Mouse (Mus musculus) forebrain, embryonic 11.5 days (tissue): ENCODE measurements at regions not wholly inside any gene's neighbourhood (a gene's known extent, or its start where the extent isn't known, plus 50 kb on each side); places are given as distances from the start of the nearest gene placed in this dataset.

Experiments
- ATAC-seq: fragments of 200-750 bp; cut with Nextera tagmentation; replicated peaks from 2 replicates; pipeline ENCODE4 v1.8.0; 2017; ENCODE audit warnings: moderate TSS enrichment; ENCODE audit not compliant: low FRiP score
- DNase-seq: peaks from one replicate; pipeline ENCODE4 v3.0.0-alpha.2; 2017; ENCODE audit warnings: low spot score
- H3K27ac ChIP-seq: fragments of 300-500 bp; sonication (generic); 2 replicates; pipeline ENCODE4 v1.5.1; 2014; ENCODE audit warnings: low read depth, low read length
- H3K27me3 ChIP-seq: fragments of 300-500 bp; sonication (generic); 2 replicates; pipeline ENCODE4 v1.6.1; 2014; ENCODE audit warnings: mild to moderate bottlenecking, low read length, mixed read lengths; ENCODE audit not compliant: control insufficient read depth, insufficient read depth
- H3K36me3 ChIP-seq: fragments of 300-500 bp; sonication (generic); 2 replicates; pipeline ENCODE4 v1.6.1; 2014; ENCODE audit warnings: mild to moderate bottlenecking, low read length, moderate library complexity, mixed read lengths; ENCODE audit not compliant: control insufficient read depth, insufficient read depth
- H3K4me1 ChIP-seq: fragments of 300-500 bp; sonication (generic); replicated peaks from 2 replicates; pipeline ENCODE4 v1.6.1; 2014; ENCODE audit warnings: low read length, mixed read lengths; ENCODE audit not compliant: control insufficient read depth, insufficient read depth
- H3K4me2 ChIP-seq: fragments of 300-500 bp; sonication (generic); 2 replicates; pipeline ENCODE4 v1.6.1; 2014; ENCODE audit warnings: low read depth, mild to moderate bottlenecking, low read length, moderate library complexity, mixed read lengths; ENCODE audit not compliant: severe bottlenecking
- H3K4me3 ChIP-seq: fragments of 300-500 bp; sonication (generic); 2 replicates; pipeline ENCODE4 v1.5.1; 2014; ENCODE audit warnings: low read depth, low read length
- H3K9ac ChIP-seq: fragments of 300-500 bp; sonication (generic); 2 replicates; pipeline ENCODE4 v1.6.1; 2014; ENCODE audit warnings: low read length
- H3K9me3 ChIP-seq: fragments of 300-500 bp; sonication (generic); 2 replicates; pipeline ENCODE4 v1.6.1; 2016; ENCODE audit warnings: low read length, mixed read lengths; ENCODE audit not compliant: control insufficient read depth
- WGBS: fragments of 180-500 bp; shearing (Covaris S2); extraction: QIAGEN DNeasy Blood & Tissue Kit; methylation state at CpG from one replicate; pipeline ENCODE4 v1.1.7; 2014; 5-methylcytosine and 5-hydroxymethylcytosine counted together

- Histone ChIP-seq H3K27ac (no peak overlapping the region; the same call in 1 of the 2 replicates), H3K4me3 (no peak overlapping the region), H3K27me3 (peaks cover 8% of the 10 kb centered on the region), H3K9me3 (no peaks in the 10 kb centered on the region), H3K4me2 (peak overlapping the region; percentile 38; the same call in 1 of the 2 replicates), H3K9ac (peak overlapping the region; percentile 35; the same call in 1 of the 2 replicates), H3K36me3 (no peaks in the 10 kb centered on the region), H3K4me1 (peaks cover 27% of the 10 kb centered on the region)
- ATAC-seq (peak; percentile 37), DNase-seq (peak; percentile 58)
- WGBS = 1% methylated on average over 9 of the region's 9 CpGs
Measured at GRCm38 (mm10) chr8:8489784-8490183, 171.3 kb downstream of the Efnb2 start.

GRCm38 (mm10) chr8:8488695-8489571 lies 172.1 kb downstream of the Efnb2 start:
- H3K4me1 ChIP-seq = peaks cover 27% of the 10 kb centered on the region
- DNase-seq = peak; percentile 58
- no peaks in the 10 kb centered on the region for H3K36me3 ChIP-seq
- H3K9me3 ChIP-seq = no peaks in the 10 kb centered on the region
- H3K9ac ChIP-seq = peak overlapping the region; percentile 40
- H3K27ac ChIP-seq = no peak overlapping the region; the same call in 1 of the 2 replicates
- peak; percentile 38 for ATAC-seq
- H3K4me3 ChIP-seq = peak overlapping the region; percentile 1; the same call in 1 of the 2 replicates
- WGBS = 3% methylated on average over 26 of the region's 26 CpGs
- peaks cover 6% of the 10 kb centered on the region for H3K27me3 ChIP-seq
- peak overlapping the region; percentile 38; the same call in 1 of the 2 replicates for H3K4me2 ChIP-seq

- peak; percentile 38 for ATAC-seq
- H3K27ac ChIP-seq = no peak overlapping the region
- no peak overlapping the region for H3K4me3 ChIP-seq
- no peaks in the 10 kb centered on the region for H3K36me3 ChIP-seq
- WGBS = 27% methylated on average over 9 of the region's 9 CpGs
- H3K9ac ChIP-seq = peak overlapping the region; percentile 40
- no peak for DNase-seq
- no peaks in the 10 kb centered on the region for H3K9me3 ChIP-seq
- peaks cover 9% of the 10 kb centered on the region for H3K27me3 ChIP-seq
- peak overlapping the region; percentile 38; the same call in 1 of the 2 replicates for H3K4me2 ChIP-seq
- H3K4me1 ChIP-seq = peaks cover 29% of the 10 kb centered on the region
Measured at GRCm38 (mm10) chr8:8488191-8488694, 172.8 kb downstream of the Efnb2 start.

- ATAC-seq (peak; percentile 47), DNase-seq (peak; percentile 59)
- Histone ChIP-seq H3K4me1 (peaks cover 32% of the 10 kb centered on the region), H3K4me2 (0 out of 2 replicates have a peak overlapping the region, but pooled peaks have one; percentile 12), H3K9ac (no peak overlapping the region), H3K4me3 (no peak overlapping the region), H3K27me3 (peaks cover 9% of the 10 kb centered on the region), H3K9me3 (no peaks in the 10 kb centered on the region), H3K27ac (no peak overlapping the region), H3K36me3 (no peaks in the 10 kb centered on the region)
- WGBS = 7% methylated on average over 5 of the region's 5 CpGs
Measured at GRCm38 (mm10) chr8:8487706-8488105, 173.3 kb downstream of the Efnb2 start.

- ATAC-seq (no peak), DNase-seq (no peak)
- 76% methylated on average over 3 of the region's 3 CpGs for WGBS
- H3K4me3 ChIP-seq = no peak overlapping the region
- H3K4me1 ChIP-seq = peaks cover 32% of the 10 kb centered on the region
- H3K36me3 ChIP-seq = no peaks in the 10 kb centered on the region
- no peak overlapping the region for H3K9ac ChIP-seq
- H3K4me2 ChIP-seq = no peak overlapping the region
- H3K9me3 ChIP-seq = no peaks in the 10 kb centered on the region
- H3K27me3 ChIP-seq = peaks cover 7% of the 10 kb centered on the region
- no peak overlapping the region for H3K27ac ChIP-seq
Measured at GRCm38 (mm10) chr8:8486866-8487265, 174.2 kb downstream of the Efnb2 start.

GRCm38 (mm10) chr8:8485252-8485651 lies 175.8 kb downstream of the Efnb2 start:
- Histone ChIP-seq H3K9me3 (no peaks in the 10 kb centered on the region), H3K27me3 (peaks cover 7% of the 10 kb centered on the region), H3K9ac (no peak overlapping the region), H3K4me2 (no peak overlapping the region), H3K27ac (no peak overlapping the region), H3K36me3 (no peaks in the 10 kb centered on the region), H3K4me1 (peaks cover 30% of the 10 kb centered on the region), H3K4me3 (no peak overlapping the region)
- no peak for ATAC-seq
- 44% methylated on average over 3 of the region's 3 CpGs for WGBS
- peak; percentile 56 for DNase-seq

GRCm38 (mm10) chr8:8484546-8484945 lies 176.5 kb downstream of the Efnb2 start:
- Histone ChIP-seq H3K4me1 (peaks cover 23% of the 10 kb centered on the region), H3K36me3 (no peaks in the 10 kb centered on the region), H3K4me3 (no peak overlapping the region), H3K4me2 (no peak overlapping the region), H3K9ac (no peak overlapping the region), H3K27ac (no peak overlapping the region), H3K9me3 (no peaks in the 10 kb centered on the region), H3K27me3 (peaks cover 7% of the 10 kb centered on the region)
- ATAC-seq (peak; percentile 77), DNase-seq (peak; percentile 64)
- WGBS = 6% methylated on average over 8 of the region's 8 CpGs

- no peak overlapping the region for H3K9ac ChIP-seq
- no peak overlapping the region for H3K27ac ChIP-seq
- H3K4me3 ChIP-seq = no peak overlapping the region
- H3K4me2 ChIP-seq = no peak overlapping the region
- no peaks in the 10 kb centered on the region for H3K36me3 ChIP-seq
- 55% methylated on average over 10 of the region's 10 CpGs for WGBS
- peaks cover 8% of the 10 kb centered on the region; the same call in 1 of the 2 replicates for H3K4me1 ChIP-seq
- no peak for ATAC-seq
- H3K27me3 ChIP-seq = peaks cover 7% of the 10 kb centered on the region
- no peak for DNase-seq
- no peaks in the 10 kb centered on the region for H3K9me3 ChIP-seq
Measured at GRCm38 (mm10) chr8:8482707-8483480, 178.1 kb downstream of the Efnb2 start.
